Mouse (Mus musculus) small intestine, adult 2 months (tissue): ENCODE measurements around the gene Dnajc25.

ENCODE experiments used
- CTCF ChIP-seq: fragments of 200-500 bp; IDR thresholded peaks from 2 replicates; pipeline ENCODE4 v1.5.1; 2012; ENCODE audit warnings: low read depth, mild to moderate bottlenecking, control low read depth, inconsistent platforms, low read length, moderate library complexity, mixed read lengths; ENCODE audit not compliant: insufficient replicate concordance, insufficient read length; ENCODE audit errors: extremely low read depth
- POLR2A ChIP-seq: fragments of 200-500 bp; IDR thresholded peaks from 2 replicates; pipeline ENCODE4 v1.6.1; 2012; ENCODE audit warnings: low read depth, mild to moderate bottlenecking, control low read depth, inconsistent platforms, low read length, moderate library complexity

- TF ChIP-seq POLR2A (no peak), CTCF (no peak)
Measured at GRCm38 (mm10) chr4:58992195-58992594, 2.7 kb upstream of the Dnajc25 start.
